Mouse (Mus musculus) kidney, postnatal 14 days (tissue): ENCODE results near the gene Plk3.

Experiments used
- DNase-seq: peaks from one replicate; pipeline ENCODE4 v3.0.0; 2022; ENCODE audit warnings: mixed read lengths

Plk3 gene

DNA sequence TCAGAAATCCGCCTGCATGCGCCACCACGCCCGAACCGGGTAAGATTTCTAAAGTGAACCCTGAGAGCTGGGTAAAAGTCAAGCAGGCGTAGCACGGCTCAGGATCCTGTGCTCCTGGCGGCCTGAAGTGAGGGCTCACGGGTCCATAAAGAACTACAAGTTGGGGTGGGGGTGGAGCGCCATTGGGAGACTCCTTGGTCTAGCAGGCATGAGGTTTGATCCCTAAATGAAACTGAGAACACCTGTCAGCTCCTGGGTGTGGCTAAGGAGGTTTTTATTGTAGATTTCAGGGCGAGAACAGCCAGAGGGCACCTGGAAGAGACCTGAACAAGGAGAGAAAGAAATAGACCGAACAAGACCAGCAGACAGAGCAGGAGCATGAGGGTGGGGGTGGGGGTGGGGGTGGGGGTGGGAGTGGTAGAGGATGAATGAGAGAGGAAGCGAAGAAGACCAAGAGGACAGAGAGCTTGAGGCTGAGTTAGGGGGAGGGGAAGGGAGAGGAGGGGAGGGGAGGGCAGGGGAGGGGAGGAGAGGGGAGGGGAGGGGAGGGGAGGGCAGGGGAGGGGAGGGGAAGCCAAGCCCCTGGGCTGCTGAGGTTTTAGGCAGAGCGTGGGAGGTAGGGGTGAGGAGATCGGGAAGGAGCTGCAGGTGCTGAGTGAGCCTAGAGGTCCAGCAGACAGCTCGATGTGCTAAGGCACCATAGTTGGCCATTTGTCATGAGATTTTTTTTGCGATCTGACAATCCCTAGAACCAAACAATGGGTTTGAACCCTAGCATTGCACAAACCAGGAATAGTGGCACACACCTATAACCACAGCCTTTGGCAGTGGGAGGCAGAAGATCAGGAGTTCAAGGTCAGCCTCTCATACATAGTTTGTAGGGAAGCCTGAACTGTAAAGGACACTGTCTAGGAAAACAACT is 4.8 kb upstream of the Plk3 start:
- no peak for DNase-seq

DNA sequence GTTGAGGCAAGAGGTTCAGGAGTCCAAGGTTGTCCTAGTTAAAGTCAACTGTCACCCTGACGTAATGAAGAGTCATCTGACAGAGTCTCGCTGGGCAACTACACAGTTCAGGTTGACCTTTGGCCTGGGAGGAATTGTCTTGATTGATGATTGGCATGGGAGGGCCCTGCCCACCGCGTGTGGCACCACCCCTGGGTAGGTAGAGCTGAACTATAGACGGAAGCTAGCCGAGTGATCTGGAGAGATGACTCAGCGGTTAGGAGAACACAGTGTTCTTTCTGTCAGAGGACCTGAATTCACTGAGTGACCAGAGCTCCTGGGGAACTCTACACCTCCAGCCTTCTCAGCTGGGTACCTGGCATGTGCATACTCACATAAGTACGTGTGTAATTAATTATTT is 2.3 kb upstream of the Plk3 start:
- DNase-seq = peak; percentile 92

DNA sequence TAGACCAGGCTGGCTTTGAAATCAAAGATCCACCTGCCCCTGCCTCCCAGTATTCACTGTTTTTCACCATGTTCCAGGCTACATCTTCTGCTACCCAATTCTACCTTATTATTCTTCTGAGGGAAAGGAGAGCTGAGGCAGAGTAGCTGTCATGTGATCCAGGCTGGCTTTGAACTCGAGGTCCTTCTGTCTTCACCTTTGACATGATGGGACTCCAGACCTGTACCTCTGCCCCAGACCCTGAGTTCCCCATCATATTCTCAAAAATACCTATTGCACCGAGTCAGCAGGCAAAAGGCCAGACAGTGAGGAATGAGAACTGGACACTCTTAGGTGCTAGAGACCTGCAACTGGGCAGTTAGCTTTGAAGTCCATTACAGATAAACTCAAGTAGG is 835 bp upstream of the Plk3 start:
- no peak for DNase-seq

DNA sequence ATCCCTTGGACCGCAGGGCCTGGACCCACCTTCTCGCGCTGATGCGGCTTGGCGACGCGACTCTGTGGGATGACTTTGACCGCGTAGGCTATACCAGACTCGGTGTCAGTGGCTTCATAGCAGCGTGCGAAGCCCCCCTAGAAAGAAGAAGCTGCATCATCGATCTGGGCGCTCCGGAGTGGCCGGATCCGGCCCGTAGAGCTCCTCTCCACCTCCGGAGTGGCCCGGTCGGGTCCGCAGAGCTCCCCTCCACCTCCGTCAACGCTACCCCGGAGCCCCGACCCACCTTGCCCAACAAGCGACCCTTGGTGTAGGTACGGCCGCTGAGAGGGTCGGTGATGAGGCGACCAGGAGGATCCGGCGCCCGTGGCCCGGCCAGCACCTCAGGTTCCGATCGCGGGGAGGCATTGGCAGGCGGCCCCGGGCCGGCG is 382 bp downstream of the Plk3 start:
- DNase-seq = no peak

DNA sequence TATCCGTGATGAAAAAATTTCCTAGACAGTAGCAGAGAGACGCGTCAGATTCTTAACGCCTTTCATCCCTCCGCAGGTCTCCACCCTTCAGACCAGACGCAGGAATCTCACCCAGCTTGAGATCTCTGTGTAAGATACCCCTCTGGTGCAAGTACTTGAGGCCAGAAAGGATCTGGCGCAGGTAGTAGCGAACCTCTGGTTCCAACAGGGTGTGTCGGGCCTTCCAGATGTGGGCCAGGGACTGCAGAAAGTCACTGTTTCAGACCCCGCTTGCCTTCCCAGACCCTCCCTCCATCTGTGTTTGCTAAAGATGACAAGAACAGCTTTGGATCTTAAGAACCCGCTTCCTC is 994 bp downstream of the Plk3 start:
- DNase-seq = no peak

DNA sequence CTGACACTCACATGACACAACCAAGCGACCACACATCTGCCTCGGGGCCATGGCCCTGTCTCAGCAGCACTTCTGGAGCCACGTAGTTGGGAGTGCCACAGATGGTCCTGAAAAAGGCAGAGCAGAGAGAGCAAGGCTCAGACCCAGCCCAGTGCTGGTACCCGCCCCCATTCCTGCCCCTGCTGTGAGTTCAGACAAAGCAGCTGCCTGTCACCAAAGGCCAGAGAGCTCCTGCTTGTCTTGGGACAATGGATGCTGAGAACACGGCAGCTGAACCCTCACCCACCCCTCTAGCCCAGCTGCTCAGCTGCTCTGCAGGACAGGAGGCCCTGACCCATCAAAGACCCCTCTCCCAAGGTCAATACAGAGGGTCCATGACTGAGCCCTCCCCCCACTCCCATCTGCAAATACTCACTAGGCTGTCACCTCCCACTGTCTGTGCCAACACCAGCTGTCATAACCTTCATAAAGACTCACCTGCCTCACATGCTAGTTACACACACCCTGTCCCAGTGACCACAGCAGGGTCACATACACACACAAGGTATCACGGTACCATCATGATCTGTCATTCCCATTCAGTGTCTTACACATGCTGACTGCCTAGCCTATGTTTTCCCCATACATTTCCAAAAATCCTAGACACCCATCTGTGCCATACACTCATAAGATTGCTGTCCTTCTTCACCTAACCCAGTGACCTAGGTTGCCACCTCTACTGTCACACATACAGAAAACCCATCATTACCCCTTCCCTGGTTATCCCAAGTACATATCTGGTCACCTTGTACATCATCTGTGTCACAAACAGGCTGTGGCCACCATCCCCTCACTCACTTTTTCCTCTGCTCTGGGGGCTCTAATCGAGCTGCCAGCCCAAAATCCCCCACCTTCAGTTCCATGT is 1.6 kb downstream of the Plk3 start:
- no peak for DNase-seq

DNA sequence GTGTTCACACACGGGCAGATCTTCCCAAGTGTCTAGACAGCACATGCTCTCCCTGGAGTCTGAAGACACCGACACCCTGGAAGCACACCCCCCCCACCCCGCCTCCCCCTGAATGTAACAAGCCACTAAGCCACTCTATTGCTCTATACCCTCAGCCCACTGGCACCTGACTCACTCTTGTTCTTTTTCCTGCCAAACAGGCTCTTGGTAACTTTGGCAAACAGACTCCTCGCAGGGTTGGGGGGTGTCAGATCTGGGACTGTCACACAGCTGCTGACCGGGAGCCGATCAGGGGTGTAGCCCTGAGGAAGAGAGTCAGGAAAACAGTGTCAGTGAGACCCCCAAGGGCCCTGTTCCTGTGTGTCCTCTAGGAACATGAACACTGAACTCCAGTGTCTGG is 2.6 kb downstream of the Plk3 start:
- DNase-seq = no peak

DNA sequence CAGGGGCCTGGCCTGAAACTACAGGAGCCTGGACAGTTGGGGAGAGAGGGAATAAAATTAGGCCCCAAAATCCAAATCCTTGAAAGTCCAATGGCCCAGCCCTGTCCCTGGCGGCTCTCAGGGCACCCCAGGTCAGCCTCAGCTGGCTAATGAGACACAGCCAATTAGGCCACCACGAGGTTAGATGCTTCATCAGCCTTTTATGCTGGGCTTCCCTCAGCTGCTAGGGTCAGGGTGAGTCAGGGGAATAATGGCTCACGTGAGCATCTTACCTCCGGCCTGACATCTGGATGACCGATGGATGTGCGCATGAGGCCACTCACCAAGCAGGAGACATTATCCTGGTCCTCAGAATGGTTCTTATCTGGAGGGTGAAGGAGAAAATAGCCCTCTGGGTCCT is 3.0 kb downstream of the Plk3 start:
- no peak for DNase-seq

DNA sequence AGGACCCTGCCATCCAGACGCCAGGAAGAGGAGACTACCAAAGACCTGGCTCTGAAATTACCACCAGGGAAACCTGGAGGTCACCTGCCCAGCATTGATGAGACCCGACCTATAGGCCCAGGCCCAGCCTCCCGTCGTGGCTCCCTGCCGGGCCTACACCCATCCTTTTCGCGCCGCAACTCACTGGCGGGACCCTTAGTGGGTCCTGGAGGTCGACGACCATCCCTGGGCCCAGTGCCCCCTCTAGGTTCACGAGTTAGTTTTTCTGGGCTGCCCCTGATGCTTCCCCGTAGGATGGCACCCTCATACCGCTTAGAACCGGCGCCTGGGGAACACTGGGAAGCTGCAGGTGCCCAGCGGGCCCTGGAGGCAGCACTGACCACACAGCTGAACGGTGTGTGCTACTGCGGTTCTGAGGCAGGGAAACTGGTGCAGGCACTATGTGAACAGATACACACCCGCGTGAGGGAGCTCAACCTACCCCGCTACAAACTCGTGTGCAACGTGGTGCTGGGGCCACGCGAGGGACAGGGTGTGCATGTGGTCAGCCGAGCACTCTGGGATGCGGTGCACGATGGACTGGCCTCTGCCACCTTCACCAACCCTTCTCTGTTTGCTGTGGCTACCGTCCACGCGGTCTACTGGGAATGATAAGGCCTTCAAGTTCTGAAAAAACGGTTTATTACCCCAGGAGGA is 5.6 kb downstream of the Plk3 start:
- no peak for DNase-seq

DNA sequence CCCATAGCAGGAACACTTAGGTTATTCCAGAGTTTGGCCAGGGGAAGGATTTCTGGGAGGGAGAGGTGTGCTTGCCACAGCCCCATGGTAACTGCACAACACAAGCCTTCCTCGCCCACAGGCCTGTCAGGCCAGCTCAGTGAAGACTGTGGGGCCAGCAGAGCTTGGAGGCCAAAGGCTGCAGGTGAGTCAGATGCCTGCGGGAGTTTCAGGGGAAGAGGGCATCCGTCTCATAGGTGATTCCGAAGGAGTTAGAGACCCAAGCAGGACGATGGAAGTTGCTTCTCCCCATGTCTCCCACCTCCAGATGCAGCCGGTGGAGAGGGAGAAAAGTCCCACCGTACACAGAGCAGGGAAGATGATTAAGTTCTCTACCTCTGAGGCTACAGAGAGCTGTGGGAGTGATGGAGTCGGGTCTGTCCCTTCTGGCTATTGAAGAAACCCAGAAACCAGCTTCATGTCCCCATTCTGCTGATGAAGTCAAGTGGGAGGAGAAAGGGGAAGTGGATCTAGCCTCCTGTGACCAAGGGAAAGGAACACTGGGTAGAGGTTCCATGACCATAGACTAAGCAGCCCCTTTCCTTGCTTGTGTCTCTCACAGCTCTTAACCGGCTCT is 7.0 kb downstream of the Plk3 start, which contains the start of gene Tctex1d4:
Gene Tctex1d4 (plus strand): TSS at position 120 of the 616 bp plus-strand sequence.
- no peak for DNase-seq

DNA sequence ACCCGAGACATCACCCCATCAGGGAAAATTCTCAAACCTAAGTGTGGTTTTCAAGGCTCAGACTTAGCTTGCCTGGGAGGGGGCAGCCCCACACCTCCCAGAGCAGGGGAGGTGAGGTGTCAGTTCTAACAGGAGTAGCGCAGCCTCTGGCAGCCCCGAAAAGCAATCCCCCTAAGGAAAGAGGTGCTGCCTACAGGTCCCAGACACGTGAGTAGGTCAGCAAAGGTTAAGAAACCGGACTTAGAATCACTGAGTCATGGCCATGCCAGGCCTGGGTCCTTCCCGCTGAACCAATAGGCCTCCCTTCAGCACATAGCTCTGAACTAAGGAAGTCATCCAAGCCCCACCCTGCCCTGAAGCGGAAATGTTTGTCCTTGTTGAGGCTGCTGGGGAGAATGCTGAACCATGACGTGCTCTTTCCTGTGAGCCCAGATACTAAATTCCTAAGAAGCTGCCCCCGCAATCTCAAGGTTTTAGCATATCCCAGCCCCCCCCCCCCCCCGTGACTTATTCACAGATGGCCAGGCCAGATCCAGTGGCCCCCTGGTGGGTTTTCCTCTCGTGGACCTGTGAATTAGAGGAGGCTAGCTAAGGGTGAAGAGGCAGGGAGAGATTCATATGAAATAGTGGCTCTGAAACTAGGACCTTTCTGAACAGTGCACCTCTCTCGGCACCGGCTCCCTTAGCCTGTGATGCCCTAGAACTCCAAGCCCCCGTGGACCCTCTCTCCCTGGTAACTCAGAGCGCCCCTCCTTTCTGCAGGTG is 7.7 kb downstream of the Plk3 start:
- DNase-seq = peak; percentile 88

DNA sequence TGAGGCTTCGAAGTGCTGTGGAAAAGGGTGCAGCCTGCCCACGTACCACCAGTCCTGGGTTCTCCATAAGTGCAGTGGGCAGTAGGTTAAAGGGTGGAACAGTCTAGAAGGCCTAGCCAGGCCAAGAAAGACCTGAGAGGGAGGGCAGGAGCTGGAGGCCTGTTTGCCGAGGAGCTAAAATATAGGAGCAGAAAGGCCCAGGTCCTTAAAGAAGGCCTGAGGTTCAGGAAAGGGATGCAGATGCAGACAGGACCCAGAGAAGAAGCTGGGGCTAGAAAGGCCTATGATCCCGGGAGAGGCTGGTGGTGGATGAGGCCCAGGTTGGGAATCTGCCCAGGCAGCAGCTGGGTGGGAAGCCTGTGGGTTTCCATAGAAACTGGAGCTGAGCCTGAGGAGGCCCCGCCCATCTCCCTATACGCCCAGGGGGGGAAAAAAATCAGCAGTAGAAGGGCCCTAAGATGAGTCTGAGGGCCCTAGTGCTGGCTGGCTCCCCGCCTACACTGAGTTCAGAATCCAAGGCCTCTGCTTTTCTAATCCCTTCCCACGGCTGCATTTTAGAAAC is 8.3 kb downstream of the Plk3 start, which contains the start of gene Btbd19:
Gene Btbd19 (minus strand): TSS at position 378 of the 562 bp plus-strand sequence.
- peak; percentile 82 for DNase-seq

DNA sequence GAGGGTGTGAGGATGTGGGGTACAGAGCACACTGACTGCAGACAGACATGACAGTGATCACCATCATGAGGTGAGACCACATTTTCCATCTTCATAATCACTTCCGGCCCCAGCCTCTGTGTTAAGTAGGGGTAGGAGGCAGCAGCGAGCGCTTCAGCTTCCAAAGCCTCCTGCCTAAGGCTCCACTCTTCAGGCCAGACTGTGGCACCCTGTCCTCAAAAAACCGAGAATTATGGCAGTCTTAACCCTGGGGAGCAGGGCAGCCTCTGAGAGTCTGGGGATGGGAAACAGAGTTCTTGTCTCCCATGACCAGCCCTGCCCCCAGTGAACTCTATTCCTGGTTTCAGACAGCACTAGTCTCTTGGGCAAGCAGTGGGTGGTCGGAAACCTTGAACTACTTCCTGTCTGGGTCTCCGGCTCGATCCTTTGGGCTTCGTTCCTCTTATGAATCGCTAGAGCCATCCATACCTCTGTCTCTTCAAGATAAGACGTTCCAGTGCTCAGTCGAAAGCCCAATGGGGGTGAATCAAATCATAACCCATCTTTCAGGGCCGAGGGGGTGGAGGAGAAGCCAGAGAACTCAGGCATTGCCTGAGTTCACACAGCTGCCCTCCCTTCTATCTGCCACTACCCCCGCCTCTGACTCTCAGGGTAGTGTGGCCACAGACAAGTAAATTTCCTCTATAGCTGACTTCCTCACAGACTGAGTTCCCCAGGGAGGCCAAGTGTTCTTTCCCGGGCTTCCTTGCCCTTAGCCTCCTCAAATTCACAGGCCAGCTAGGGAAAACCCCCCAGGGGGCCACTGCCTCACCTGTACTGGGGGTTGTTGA is 9.0 kb downstream of the Plk3 start:
- peak; percentile 45 for DNase-seq

DNA sequence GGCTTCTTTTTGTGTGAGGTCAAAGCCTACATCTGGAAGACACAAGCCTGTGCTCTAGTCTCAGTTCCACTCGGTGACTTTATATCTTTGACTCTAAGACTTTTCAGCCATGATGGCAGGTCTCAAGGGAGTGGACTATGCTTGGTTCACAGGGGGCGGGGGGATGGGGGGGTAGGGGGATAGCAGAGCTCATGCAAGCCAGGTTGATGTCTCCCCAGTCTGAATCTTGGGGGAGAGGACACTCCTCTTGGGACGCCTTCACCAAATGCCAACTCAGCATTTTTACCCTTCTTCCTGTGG is 9.6 kb downstream of the Plk3 start:
- no peak for DNase-seq

DNA sequence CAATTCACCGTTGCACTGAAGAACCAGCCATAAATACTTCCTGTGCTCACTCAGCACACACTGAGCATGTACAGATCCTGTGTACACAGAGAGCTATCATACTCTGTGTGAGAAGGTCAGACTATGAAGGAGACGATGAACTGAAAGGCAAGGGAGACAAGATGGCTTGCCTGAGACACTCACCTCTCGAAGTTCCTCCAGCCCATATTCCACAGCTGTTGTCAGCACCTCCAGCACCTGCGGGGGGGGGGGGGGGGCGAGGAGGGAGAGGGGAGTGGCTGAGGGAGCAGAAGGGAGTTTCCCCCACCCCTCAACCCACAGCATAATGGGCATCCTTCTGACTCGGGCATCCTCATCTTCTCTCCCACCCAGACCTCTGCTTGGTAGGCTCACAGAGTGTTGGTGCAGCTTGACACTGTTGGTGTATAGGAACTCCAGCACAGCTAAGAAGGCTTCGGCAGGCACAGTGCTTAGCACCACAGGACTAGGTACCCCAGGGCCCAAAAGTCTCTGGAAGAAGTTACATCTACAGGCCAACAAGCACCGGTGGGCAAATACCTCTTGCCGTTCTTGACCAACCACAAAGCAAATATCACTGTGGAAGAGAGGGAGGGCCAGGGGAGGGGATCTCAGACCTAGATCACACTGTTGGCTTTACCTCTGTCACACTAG is 10.1 kb downstream of the Plk3 start:
- DNase-seq = no peak

DNA sequence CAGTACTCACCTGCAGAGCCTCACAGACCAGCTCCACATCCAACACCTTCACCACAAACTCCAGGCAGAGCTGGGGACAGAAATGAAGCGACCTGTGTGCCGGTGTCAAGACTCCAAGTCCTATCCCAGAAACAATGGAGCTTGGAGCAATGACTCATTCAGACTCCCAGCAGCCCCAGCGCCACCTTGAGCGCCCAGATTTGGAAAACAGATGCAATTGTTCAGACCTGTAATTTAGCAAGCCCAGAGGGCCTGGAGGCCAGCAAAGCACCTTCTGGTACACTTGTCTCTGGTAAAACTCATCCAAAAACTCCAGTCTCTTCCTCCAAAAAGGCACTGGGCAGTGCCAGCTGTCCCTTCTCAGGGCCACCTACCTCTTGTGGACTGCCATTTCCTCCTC is 11.6 kb downstream of the Plk3 start:
- DNase-seq = no peak

DNA sequence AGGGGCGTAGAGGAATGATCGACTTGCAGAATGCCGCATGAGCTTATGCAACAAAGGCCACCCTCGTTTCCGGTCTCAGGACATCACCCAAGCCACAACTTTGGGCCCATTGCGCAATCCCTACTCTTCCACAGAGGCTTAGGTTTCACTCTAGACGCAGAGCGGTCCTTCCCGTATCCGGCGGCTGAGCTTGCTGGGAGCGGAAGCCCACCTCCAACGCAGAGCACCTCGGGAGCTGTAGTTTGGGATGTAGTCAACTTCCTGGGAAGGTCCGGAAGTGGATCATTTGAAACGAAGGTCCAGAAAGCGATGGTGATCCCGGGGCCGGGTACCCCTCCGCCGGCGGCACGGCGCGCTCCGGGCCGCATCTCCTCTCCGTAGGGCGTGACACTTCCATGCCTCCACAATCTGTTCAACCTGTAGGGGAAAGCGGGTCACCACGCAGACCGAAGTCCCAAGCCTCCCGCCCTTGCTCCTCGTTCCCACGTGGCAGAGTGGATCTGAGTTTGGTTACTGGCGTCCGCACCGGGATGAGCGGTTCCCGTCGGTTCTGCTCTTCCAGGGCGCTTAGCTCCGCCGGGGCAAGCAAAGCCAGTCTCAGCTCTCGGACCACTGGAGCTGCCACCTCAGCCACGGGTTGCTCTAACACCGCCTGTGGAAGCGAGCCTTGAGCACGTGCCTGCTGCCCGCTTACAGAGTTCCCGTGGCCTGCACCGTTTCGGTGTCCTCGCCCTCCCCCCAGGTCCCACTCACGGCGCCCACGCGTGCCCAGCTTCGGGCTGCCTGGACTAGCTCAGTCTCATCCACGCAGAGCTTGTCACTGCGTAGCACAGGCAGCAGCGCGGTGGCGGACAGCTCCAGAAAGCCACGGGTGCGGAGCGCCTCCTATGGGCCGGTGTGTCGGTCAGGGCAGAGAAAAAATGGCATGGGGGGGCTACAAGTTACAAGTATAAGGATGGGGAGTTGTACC is 13.0 kb downstream of the Plk3 start:
- peak; percentile 97 for DNase-seq

DNA sequence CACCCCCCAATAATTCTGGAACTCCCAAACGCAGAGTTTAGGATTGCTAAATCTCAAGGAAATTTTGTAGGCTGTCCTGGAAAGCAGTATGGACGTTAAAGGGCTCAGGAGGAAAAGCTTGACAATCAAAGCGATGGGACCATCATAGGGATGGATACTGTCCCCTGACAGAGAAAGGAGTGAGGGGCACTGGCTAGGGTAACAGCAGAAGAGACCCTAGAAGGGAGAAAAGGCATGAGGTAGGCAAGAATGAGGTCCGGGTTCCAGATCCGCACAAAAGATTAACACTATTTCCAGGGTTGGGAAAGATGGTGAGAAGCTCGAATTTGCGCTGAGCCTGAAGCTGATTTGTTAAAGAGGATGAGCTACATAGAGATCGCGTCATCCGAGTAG is 13.7 kb downstream of the Plk3 start:
- no peak for DNase-seq

DNA sequence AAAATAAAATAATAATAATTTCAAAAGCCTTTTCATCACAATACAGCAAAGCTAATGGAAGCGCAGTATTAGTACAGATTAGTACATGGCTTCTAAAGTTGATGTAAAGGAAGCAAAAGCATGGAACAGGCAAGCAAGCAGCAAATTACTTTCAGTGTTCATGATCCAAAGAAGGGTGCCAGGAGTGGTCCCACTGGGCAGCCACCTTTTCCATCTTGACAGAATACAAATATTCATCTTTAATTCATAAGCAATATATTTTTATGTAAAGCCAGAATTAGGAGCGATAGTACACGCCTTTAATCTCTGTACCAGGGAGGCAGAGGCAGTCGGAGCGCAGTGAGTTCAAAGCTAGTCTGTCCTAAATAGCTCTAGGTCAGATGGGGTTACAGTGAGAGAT is 14.1 kb downstream of the Plk3 start:
- DNase-seq = no peak
